Mouse (Mus musculus): ENCODE data around the gene Abl2. TPM values are rescaled to one million over a fixed set of nuclear protein-coding genes. Genes with fewer than 3 reads are reported as not detected.
A peak's percentile ranks its signal among the peaks of the same experiment; 100 is the strongest.

Gene Abl2
- polyA plus RNA-seq, 1 experiment = 16.4 TPM

DNA sequence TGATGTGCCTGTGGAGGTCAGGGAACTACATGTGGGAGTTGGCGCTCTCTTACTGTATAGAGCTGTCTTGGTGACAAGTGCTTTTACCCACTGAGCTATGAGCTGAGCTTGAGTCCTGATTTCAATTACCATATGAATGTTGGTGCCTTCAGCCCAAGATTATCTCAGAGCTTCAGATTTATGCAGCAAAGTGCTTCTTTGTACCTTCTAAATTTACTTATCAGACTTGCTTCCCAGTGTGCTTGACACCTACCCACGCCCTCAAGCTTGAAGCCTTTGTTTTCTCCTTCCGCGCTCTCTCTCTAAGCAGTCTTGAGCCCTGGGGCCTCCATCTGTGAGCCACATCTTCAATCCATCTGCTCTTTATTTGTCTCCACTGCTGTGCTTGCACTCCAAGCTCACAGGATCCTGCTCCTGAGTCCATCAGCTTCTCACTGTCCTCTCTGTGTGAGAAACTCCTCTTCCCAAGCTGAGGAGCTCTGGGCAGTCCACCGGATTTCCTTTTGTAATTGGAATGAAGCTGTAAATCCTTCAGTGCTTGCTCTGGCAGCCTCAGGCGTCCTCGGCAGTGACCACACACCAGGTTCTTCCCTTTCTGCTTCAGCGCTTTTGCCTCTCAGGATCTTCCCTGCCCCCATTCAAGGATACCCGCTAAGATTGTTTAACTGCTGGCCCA is 55.4 kb downstream of the Abl2 start:
- H3K4me1 ChIP-seq (ENCODE audit: control insufficient read depth, insufficient read depth, low read length) = peaks cover 14% of the 10 kb centered on the region; the same call in 1 of the 2 replicates
- DNase-seq = peak; percentile 66 to 72
- H3K27ac ChIP-seq (ENCODE audit: insufficient read depth, low read length) = peak overlapping the region; percentile 55
- no peaks in the 10 kb centered on the region for H3K27me3 ChIP-seq (ENCODE audit: control insufficient read depth, insufficient read depth, low read length)
- H3K4me3 ChIP-seq (replicated peaks; ENCODE audit: insufficient read depth, low read depth, low read length) = no peak overlapping the region
- TF ChIP-seq POLR2A (IDR thresholded peaks at IDR 0.05; ENCODE audit: borderline replicate concordance, insufficient read depth, low read length) = no peak
- TF ChIP-seq CTCF (IDR thresholded peaks at IDR 0.05; ENCODE audit: borderline replicate concordance, insufficient read depth, low read depth, low read length) = no peak
- 14% methylated on average over 9 of the region's 9 CpGs for WGBS

DNA sequence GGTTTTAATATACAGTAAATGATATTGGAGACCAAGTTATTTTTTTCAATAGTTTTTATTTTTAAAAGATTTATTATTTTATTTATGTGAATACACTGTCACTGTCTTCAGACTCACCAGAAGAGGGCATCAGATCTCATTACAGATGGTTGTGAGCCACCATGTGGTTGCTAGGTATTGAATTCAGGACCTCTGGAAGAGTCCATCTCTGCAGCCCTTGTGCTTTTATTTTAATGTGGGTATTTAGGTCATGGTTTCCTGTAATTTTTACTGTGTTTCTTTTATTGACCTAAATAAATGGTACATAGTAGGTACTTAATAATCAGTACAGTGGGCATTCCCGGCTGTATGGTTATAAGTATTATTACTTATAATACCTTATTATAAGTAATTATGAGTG is 56.1 kb downstream of the Abl2 start:
- no peak for DNase-seq
- WGBS = 91% methylated on average over 1 of the region's 1 CpGs
- Histone ChIP-seq H3K27ac (ENCODE audit: insufficient read depth, low read length) (no peak overlapping the region), H3K27me3 (ENCODE audit: control insufficient read depth, insufficient read depth, low read length) (no peaks in the 10 kb centered on the region), H3K4me1 (ENCODE audit: control insufficient read depth, insufficient read depth, low read length) (peaks cover 14% of the 10 kb centered on the region; the same call in 1 of the 2 replicates), H3K4me3 (replicated peaks; ENCODE audit: insufficient read depth, low read depth, low read length) (no peak overlapping the region)
- no peak for TF ChIP-seq CTCF (IDR thresholded peaks at IDR 0.05; ENCODE audit: borderline replicate concordance, insufficient read depth, low read depth, low read length)
- TF ChIP-seq POLR2A (IDR thresholded peaks at IDR 0.05; ENCODE audit: borderline replicate concordance, insufficient read depth, low read length) = no peak

DNA sequence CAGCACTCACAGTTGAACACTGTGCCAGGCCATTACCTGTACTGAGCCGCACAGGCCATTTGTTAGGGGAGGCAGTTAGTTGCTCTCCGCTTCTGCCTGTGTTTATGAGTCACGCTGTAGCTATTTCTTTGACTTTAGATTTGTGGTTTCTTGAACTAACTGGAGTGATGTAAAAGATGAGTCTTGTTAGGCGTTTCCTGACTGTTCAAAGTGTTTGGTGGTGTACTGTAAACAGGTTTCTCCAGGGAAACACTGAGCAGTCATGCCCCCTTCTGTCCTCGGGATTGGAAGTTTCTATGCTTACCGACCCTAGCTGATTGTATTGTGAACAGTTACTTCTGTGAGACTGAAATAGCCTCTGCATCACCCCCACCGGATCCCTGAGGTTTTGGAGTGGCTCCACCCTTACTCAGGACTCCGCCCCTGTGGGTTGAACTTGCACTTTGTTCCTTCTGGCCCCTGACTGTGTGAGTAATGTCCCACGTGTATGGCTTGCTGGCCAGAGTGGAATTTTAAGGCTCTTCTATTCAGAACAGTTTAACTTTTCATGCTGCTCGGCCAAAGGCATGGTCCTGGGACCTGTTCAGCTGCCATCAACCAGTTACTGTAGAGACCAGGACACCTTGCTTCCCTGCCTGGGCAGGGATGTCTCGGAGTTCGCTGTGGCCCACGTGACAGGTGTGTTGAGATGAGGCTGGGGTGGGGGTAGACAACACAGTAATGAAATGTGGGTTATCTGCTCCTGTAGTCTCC is 57.0 kb downstream of the Abl2 start:
- H3K4me3 ChIP-seq (replicated peaks; ENCODE audit: insufficient read depth, low read depth, low read length) = no peak overlapping the region
- TF ChIP-seq CTCF (IDR thresholded peaks at IDR 0.05; ENCODE audit: borderline replicate concordance, insufficient read depth, low read depth, low read length) (no peak), POLR2A (IDR thresholded peaks at IDR 0.05; ENCODE audit: borderline replicate concordance, insufficient read depth, low read length) (no peak)
- no peak for DNase-seq
- H3K4me1 ChIP-seq (ENCODE audit: control insufficient read depth, insufficient read depth, low read length) = peaks cover 14% of the 10 kb centered on the region; the same call in 1 of the 2 replicates
- H3K27ac ChIP-seq (ENCODE audit: insufficient read depth, low read length) = no peak overlapping the region
- 51% methylated on average over 13 of the region's 13 CpGs for WGBS
- no peaks in the 10 kb centered on the region for H3K27me3 ChIP-seq (ENCODE audit: control insufficient read depth, insufficient read depth, low read length)

DNA sequence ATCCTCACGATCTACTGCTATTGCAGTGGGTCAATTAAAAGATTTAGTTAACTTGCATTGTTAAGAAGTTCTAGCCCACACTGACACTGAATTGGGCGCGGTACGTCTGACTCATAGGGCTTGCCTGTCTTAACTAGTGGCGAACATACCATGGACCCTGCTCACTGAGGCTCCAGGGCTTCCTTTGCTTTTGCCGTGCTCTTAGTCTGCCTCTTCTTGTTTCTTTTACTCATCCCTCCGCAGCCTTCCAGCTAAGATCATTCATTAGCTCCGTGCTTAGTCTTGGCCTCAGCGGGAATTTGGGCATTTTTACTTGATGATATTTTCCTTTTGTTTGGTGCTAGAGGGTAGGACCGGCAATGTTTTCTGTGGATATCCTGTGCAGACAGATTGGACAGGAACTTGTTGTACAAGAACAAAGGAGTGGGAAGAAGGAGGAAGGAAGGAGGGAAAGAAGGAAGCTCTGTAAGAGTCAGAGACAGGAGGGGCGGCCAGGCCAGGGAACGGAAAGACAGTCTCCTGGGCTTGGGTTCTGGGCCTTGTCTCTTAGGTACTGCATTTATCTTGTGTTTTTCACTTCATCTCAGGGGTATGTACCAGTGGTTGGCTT is 58.5 kb downstream of the Abl2 start:
- 74% methylated on average over 12 of the region's 12 CpGs for WGBS
- peaks cover 14% of the 10 kb centered on the region; the same call in 1 of the 2 replicates for H3K4me1 ChIP-seq (ENCODE audit: control insufficient read depth, insufficient read depth, low read length)

DNA sequence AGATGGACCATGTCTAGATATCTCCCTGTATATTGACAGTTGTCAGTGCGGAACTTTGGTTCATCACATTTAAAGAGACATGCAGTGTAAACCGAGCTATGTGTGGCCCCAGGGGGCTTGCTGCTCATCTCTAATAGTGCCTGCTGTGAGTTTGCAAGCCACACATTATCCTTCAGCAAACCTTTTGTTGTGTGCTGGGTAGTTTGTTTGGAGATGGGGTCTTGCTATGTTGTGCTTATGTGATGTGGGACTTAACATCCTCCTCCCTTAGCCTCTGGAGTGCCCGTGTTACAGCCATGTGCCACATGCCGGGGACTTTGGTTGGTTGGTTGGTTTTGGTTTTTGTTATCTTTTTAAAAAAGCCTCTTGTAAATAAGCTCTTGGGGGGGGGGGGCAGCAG is 59.2 kb downstream of the Abl2 start:
- H3K27ac ChIP-seq (ENCODE audit: insufficient read depth, low read length) = no peak overlapping the region
- no peak for DNase-seq
- H3K4me3 ChIP-seq (replicated peaks; ENCODE audit: insufficient read depth, low read depth, low read length) = no peak overlapping the region
- peaks cover 14% of the 10 kb centered on the region; the same call in 1 of the 2 replicates for H3K4me1 ChIP-seq (ENCODE audit: control insufficient read depth, insufficient read depth, low read length)
- no peaks in the 10 kb centered on the region for H3K27me3 ChIP-seq (ENCODE audit: control insufficient read depth, insufficient read depth, low read length)
- TF ChIP-seq POLR2A (IDR thresholded peaks at IDR 0.05; ENCODE audit: borderline replicate concordance, insufficient read depth, low read length) (no peak), CTCF (IDR thresholded peaks at IDR 0.05; ENCODE audit: borderline replicate concordance, insufficient read depth, low read depth, low read length) (no peak)
- 74% methylated on average over 4 of the region's 4 CpGs for WGBS

More for the DNA sequence above, 58.5 kb downstream of the Abl2 start:
- no peak for DNase-seq
- TF ChIP-seq CTCF (IDR thresholded peaks at IDR 0.05; ENCODE audit: borderline replicate concordance, insufficient read depth, low read depth, low read length) (no peak), POLR2A (IDR thresholded peaks at IDR 0.05; ENCODE audit: borderline replicate concordance, insufficient read depth, low read length) (no peak)
- Histone ChIP-seq H3K4me3 (replicated peaks; ENCODE audit: insufficient read depth, low read depth, low read length) (no peak overlapping the region), H3K27ac (ENCODE audit: insufficient read depth, low read length) (no peak overlapping the region), H3K27me3 (ENCODE audit: control insufficient read depth, insufficient read depth, low read length) (no peaks in the 10 kb centered on the region)

DNA sequence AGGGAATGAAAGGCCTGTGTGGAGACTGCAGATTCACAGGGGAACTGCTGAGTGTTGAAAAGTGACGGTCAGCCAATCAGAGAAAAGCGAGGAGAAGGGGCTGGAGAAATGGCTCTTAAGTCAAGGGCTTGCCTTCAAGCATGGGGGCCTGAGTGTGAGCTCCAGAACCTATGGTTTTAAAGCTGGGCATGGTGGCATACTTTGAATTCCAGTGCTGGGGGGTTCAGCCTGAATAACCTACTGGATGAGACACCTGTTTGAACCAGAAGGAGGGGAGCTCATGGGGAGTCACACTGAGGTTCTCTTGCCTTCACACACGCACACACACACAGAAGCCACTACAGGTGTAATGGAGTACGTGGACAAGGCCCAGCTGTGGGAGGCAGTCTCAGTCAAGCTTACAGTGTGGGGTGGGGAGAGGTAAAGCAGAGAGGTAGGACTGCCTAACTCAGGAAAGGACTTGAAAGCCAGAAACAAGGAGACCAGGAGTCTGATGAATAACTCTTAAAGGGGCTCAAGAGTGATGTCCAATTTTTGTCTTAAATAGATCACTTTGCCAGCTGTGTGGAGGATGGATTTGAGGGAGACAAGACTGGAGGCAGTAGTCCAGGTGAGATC is 61.8 kb downstream of the Abl2 start:
- Histone ChIP-seq H3K4me1 (ENCODE audit: control insufficient read depth, insufficient read depth, low read length) (peaks cover 8% of the 10 kb centered on the region; the same call in 1 of the 2 replicates), H3K27me3 (ENCODE audit: control insufficient read depth, insufficient read depth, low read length) (no peaks in the 10 kb centered on the region), H3K4me3 (replicated peaks; ENCODE audit: insufficient read depth, low read depth, low read length) (no peak overlapping the region), H3K27ac (ENCODE audit: insufficient read depth, low read length) (no peak overlapping the region)
- TF ChIP-seq CTCF (IDR thresholded peaks at IDR 0.05; ENCODE audit: borderline replicate concordance, insufficient read depth, low read depth, low read length) (no peak), POLR2A (IDR thresholded peaks at IDR 0.05; ENCODE audit: borderline replicate concordance, insufficient read depth, low read length) (no peak)
- no peak for DNase-seq
- 86% methylated on average over 4 of the region's 4 CpGs for WGBS

DNA sequence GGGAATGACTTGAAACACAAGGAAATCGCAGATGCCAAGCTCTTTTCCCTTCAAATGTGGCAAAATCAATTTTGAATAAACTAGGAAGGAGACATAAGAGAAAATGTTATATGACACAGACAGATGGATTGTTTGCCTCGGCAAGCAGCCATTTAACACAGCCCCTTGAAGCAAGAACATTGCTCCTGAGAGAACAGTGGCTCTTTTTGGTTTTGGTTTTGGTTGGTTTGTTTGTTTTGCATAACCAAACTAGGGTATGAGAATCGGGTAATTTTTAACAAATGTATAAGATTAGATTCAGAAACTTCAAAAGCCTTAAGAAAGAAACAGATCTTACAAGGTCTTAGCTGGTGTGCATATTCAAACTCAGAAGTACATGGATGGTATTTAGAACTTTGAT is 62.4 kb downstream of the Abl2 start:
- DNase-seq = no peak
- Histone ChIP-seq H3K4me1 (ENCODE audit: control insufficient read depth, insufficient read depth, low read length) (peaks cover 4% of the 10 kb centered on the region; the same call in 1 of the 2 replicates), H3K27ac (ENCODE audit: insufficient read depth, low read length) (no peak overlapping the region), H3K27me3 (ENCODE audit: control insufficient read depth, insufficient read depth, low read length) (no peaks in the 10 kb centered on the region), H3K4me3 (replicated peaks; ENCODE audit: insufficient read depth, low read depth, low read length) (no peak overlapping the region)
- WGBS = 80% methylated on average over 3 of the region's 3 CpGs
- TF ChIP-seq CTCF (IDR thresholded peaks at IDR 0.05; ENCODE audit: borderline replicate concordance, insufficient read depth, low read depth, low read length) (no peak), POLR2A (IDR thresholded peaks at IDR 0.05; ENCODE audit: borderline replicate concordance, insufficient read depth, low read length) (no peak)
